Mouse (Mus musculus) G1E (cell line): ENCODE measurements around the gene Bpifc.

Experiments used
- CTCF ChIP-seq: IDR thresholded peaks from 2 replicates; pipeline ENCODE4 v1.5.1; 2012; ENCODE audit warnings: low read depth, low read length, inconsistent platforms, mixed read lengths
- GATA1 ChIP-seq: IDR thresholded peaks from 2 replicates; pipeline ENCODE4 v1.6.1; 2012; ENCODE audit warnings: borderline replicate concordance, low read length, inconsistent platforms, mixed read lengths
- GATA2 ChIP-seq: IDR thresholded peaks from 2 replicates; pipeline ENCODE4 v1.6.1; 2012; ENCODE audit warnings: low read depth, low read length, inconsistent platforms, borderline replicate concordance
- POLR2AphosphoS5 ChIP-seq: IDR thresholded peaks from 2 replicates; pipeline ENCODE4 v1.6.1; 2012; ENCODE audit warnings: low read depth, low read length, inconsistent platforms; ENCODE audit not compliant: insufficient replicate concordance
- TAL1 ChIP-seq: conservative IDR thresholded peaks from 2 replicates; pipeline ENCODE4 v1.6.1; 2012; ENCODE audit warnings: low read depth, low read length, inconsistent platforms, mixed read lengths

DNA sequence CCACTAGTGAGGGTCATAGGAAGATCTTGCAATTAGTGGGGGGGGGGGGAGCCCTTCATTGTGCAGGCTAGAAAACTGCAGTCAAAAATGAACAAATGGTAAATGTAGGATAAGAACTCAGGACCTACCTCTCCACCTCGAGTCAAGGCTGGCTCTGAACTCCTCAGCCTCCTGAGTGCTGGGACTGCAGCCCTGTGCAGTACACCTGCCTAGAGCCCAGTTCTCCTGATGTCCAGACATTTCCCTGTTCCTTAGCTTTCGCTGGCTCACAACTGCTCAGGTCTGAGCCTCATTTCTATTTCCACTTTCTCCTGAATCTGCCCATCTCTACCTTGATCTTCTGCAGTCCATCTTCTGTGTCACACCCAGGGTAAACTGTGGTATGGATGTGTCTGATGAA, 45.2 kb downstream of the Bpifc start:
- TF ChIP-seq CTCF (no peak), GATA1 (no peak), TAL1 (no peak), POLR2AphosphoS5 (no peak), GATA2 (no peak)
